Mouse (Mus musculus): ENCODE results near the gene Olfr1281. TPM values are rescaled to one million over a fixed set of nuclear protein-coding genes. Genes with fewer than 3 reads are reported as not detected.

Olfr1281 gene
- polyA plus RNA-seq, 2 experiments = not detected

GRCm38 (mm10) chr2:111335976-111336375 is 9.7 kb downstream of the Olfr1281 start, which contains the start of gene Olfr1282:
Gene Olfr1282, minus strand, starts transcription at chr2:111336076.
- ATAC-seq (ENCODE audit: low FRiP score, low read depth) (no peak), DNase-seq (ENCODE audit: low spot score) (no peak)
- no peaks in the 10 kb centered on the region for H3K9me3 ChIP-seq (ENCODE audit: control insufficient read depth, low read length)
- H3K36me3 ChIP-seq (ENCODE audit: control insufficient read depth, insufficient read depth, low read length) = no peaks in the 10 kb centered on the region
- no peak within 1 kb of the TSS for H3K4me2 ChIP-seq (replicated peaks; ENCODE audit: low read depth, low read length, severe bottlenecking)
- H3K27ac ChIP-seq (replicated peaks; ENCODE audit: low read depth, low read length) = no peak within 1 kb of the TSS
- no peaks in the 10 kb centered on the region for H3K4me1 ChIP-seq (ENCODE audit: control insufficient read depth, insufficient read depth, low read length)
- H3K4me3 ChIP-seq (replicated peaks; ENCODE audit: low read length) = no peak within 1 kb of the TSS
- H3K27me3 ChIP-seq (ENCODE audit: control insufficient read depth, insufficient read depth, low read length) = no peaks in the 10 kb centered on the region
- H3K9ac ChIP-seq (ENCODE audit: low read depth, low read length, severe bottlenecking) = no peak within 1 kb of the TSS
- WGBS = 82% methylated on average over 2 of the region's 2 CpGs
- TF ChIP-seq POLR2A (IDR thresholded peaks at IDR 0.05; ENCODE audit: borderline replicate concordance, extremely low read depth, insufficient read depth, insufficient read length) = no peak

GRCm38 (mm10) chr2:111366490-111366889 is 40.2 kb downstream of the Olfr1281 start, which contains the start of gene Olfr1283:
Gene Olfr1283, plus strand, starts transcription at chr2:111366790.
- no peak for ATAC-seq (ENCODE audit: low FRiP score, low read depth)
- DNase-seq (ENCODE audit: low spot score) = no peak
- Histone ChIP-seq H3K4me2 (replicated peaks; ENCODE audit: low read depth, low read length, severe bottlenecking) (no peak within 1 kb of the TSS), H3K9ac (ENCODE audit: low read depth, low read length, severe bottlenecking) (no peak within 1 kb of the TSS), H3K9me3 (ENCODE audit: control insufficient read depth, low read length) (no peaks in the 10 kb centered on the region), H3K4me3 (replicated peaks; ENCODE audit: low read length) (no peak within 1 kb of the TSS), H3K36me3 (ENCODE audit: control insufficient read depth, insufficient read depth, low read length) (no peaks in the 10 kb centered on the region), H3K27me3 (ENCODE audit: control insufficient read depth, insufficient read depth, low read length) (no peaks in the 10 kb centered on the region), H3K27ac (replicated peaks; ENCODE audit: low read depth, low read length) (no peak within 1 kb of the TSS), H3K4me1 (ENCODE audit: control insufficient read depth, insufficient read depth, low read length) (no peaks in the 10 kb centered on the region)
- TF ChIP-seq POLR2A (IDR thresholded peaks at IDR 0.05; ENCODE audit: borderline replicate concordance, extremely low read depth, insufficient read depth, insufficient read length) = no peak
- WGBS = 72% methylated on average over 2 of the region's 2 CpGs

GRCm38 (mm10) chr2:111375222-111375621 is 48.9 kb downstream of the Olfr1281 start, which contains the start of gene Olfr1284:
Gene Olfr1284, plus strand, starts transcription at chr2:111375522.
- H3K4me3 ChIP-seq (replicated peaks; ENCODE audit: low read length) = no peak within 1 kb of the TSS
- 82% methylated on average over 1 of the region's 1 CpGs for WGBS
- no peaks in the 10 kb centered on the region for H3K27me3 ChIP-seq (ENCODE audit: control insufficient read depth, insufficient read depth, low read length)
- ATAC-seq (ENCODE audit: low FRiP score, low read depth) = no peak
- no peak within 1 kb of the TSS for H3K4me2 ChIP-seq (replicated peaks; ENCODE audit: low read depth, low read length, severe bottlenecking)
- TF ChIP-seq POLR2A (IDR thresholded peaks at IDR 0.05; ENCODE audit: borderline replicate concordance, extremely low read depth, insufficient read depth, insufficient read length) = no peak
- no peak within 1 kb of the TSS for H3K27ac ChIP-seq (replicated peaks; ENCODE audit: low read depth, low read length)
- no peak for DNase-seq (ENCODE audit: low spot score)
- H3K9me3 ChIP-seq (ENCODE audit: control insufficient read depth, low read length) = no peaks in the 10 kb centered on the region
- no peak within 1 kb of the TSS for H3K9ac ChIP-seq (ENCODE audit: low read depth, low read length, severe bottlenecking)
- no peaks in the 10 kb centered on the region for H3K4me1 ChIP-seq (ENCODE audit: control insufficient read depth, insufficient read depth, low read length)
- H3K36me3 ChIP-seq (ENCODE audit: control insufficient read depth, insufficient read depth, low read length) = no peaks in the 10 kb centered on the region

Other genes with a start within 250 kb of the Olfr1281 start
- not detected in 2 replicates for gene Gm13941, start 220.5 kb upstream of the Olfr1281 start, polyA plus RNA-seq (2012; rRNA removed)
- not detected in 2 replicates for gene Gm13941, start 220.5 kb upstream of the Olfr1281 start, polyA plus RNA-seq (2014; fragmentation: Nextera tagmentation; extraction: Ambion mirVana)
- not detected in 2 replicates for gene Gm15130, start 173.6 kb upstream of the Olfr1281 start, polyA plus RNA-seq (2012; rRNA removed)
- not detected in 2 replicates for gene Gm15130, start 173.6 kb upstream of the Olfr1281 start, polyA plus RNA-seq (2014; fragmentation: Nextera tagmentation; extraction: Ambion mirVana)
- not detected in 2 replicates for gene 4930430A15Rik, start 96.9 kb upstream of the Olfr1281 start, polyA plus RNA-seq (2012; rRNA removed)
- gene 4930430A15Rik, start 96.9 kb upstream of the Olfr1281 start, polyA plus RNA-seq (2014; fragmentation: Nextera tagmentation; extraction: Ambion mirVana) = not detected in 2 replicates
- not detected in 2 replicates for gene Olfr1275, start 91.2 kb upstream of the Olfr1281 start, polyA plus RNA-seq (2012; rRNA removed)
- gene Olfr1275, start 91.2 kb upstream of the Olfr1281 start, polyA plus RNA-seq (2014; fragmentation: Nextera tagmentation; extraction: Ambion mirVana) = not detected in 2 replicates
- gene Olfr1276, start 72.0 kb upstream of the Olfr1281 start, polyA plus RNA-seq (2012; rRNA removed) = not detected in 2 replicates
- not detected in 2 replicates for gene Olfr1276, start 72.0 kb upstream of the Olfr1281 start, polyA plus RNA-seq (2014; fragmentation: Nextera tagmentation; extraction: Ambion mirVana)
- gene Olfr1277, start 52.4 kb upstream of the Olfr1281 start, polyA plus RNA-seq (2012; rRNA removed) = not detected in 2 replicates
- not detected in 2 replicates for gene Olfr1277, start 52.4 kb upstream of the Olfr1281 start, polyA plus RNA-seq (2014; fragmentation: Nextera tagmentation; extraction: Ambion mirVana)
- not detected in 2 replicates for gene Olfr1278, start 36.4 kb upstream of the Olfr1281 start, polyA plus RNA-seq (2012; rRNA removed)
- gene Olfr1278, start 36.4 kb upstream of the Olfr1281 start, polyA plus RNA-seq (2014; fragmentation: Nextera tagmentation; extraction: Ambion mirVana) = not detected in 2 replicates
- gene Olfr1279, start 25.9 kb upstream of the Olfr1281 start, polyA plus RNA-seq (2012; rRNA removed) = not detected in 2 replicates
- not detected in 2 replicates for gene Olfr1279, start 25.9 kb upstream of the Olfr1281 start, polyA plus RNA-seq (2014; fragmentation: Nextera tagmentation; extraction: Ambion mirVana)
- not detected in 2 replicates for gene Olfr1280, start 12.5 kb upstream of the Olfr1281 start, polyA plus RNA-seq (2012; rRNA removed)
- gene Olfr1280, start 12.5 kb upstream of the Olfr1281 start, polyA plus RNA-seq (2014; fragmentation: Nextera tagmentation; extraction: Ambion mirVana) = not detected in 2 replicates
- not detected in 2 replicates for gene Olfr1282, start 9.6 kb downstream of the Olfr1281 start, polyA plus RNA-seq (2012; rRNA removed)
- gene Olfr1282, start 9.6 kb downstream of the Olfr1281 start, polyA plus RNA-seq (2014; fragmentation: Nextera tagmentation; extraction: Ambion mirVana) = not detected in 2 replicates
- gene Olfr1283, start 40.3 kb downstream of the Olfr1281 start, polyA plus RNA-seq (2012; rRNA removed) = not detected in 2 replicates
- not detected in 2 replicates for gene Olfr1283, start 40.3 kb downstream of the Olfr1281 start, polyA plus RNA-seq (2014; fragmentation: Nextera tagmentation; extraction: Ambion mirVana)
- gene Olfr1284, start 49.0 kb downstream of the Olfr1281 start, polyA plus RNA-seq (2012; rRNA removed) = not detected in 2 replicates
- gene Olfr1284, start 49.0 kb downstream of the Olfr1281 start, polyA plus RNA-seq (2014; fragmentation: Nextera tagmentation; extraction: Ambion mirVana) = not detected in 2 replicates
- not detected in 2 replicates for gene Olfr1286, start 96.6 kb downstream of the Olfr1281 start, polyA plus RNA-seq (2012; rRNA removed)
- not detected in 2 replicates for gene Olfr1286, start 96.6 kb downstream of the Olfr1281 start, polyA plus RNA-seq (2014; fragmentation: Nextera tagmentation; extraction: Ambion mirVana)
- not detected in 2 replicates for gene Olfr1287, start 122.6 kb downstream of the Olfr1281 start, polyA plus RNA-seq (2012; rRNA removed)
- not detected in 2 replicates for gene Olfr1287, start 122.6 kb downstream of the Olfr1281 start, polyA plus RNA-seq (2014; fragmentation: Nextera tagmentation; extraction: Ambion mirVana)
- gene Olfr1288, start 147.6 kb downstream of the Olfr1281 start, polyA plus RNA-seq (2012; rRNA removed) = not detected in 2 replicates
- gene Olfr1288, start 147.6 kb downstream of the Olfr1281 start, polyA plus RNA-seq (2014; fragmentation: Nextera tagmentation; extraction: Ambion mirVana) = not detected in 2 replicates
- gene Olfr1289, start 154.3 kb downstream of the Olfr1281 start, polyA plus RNA-seq (2012; rRNA removed) = not detected in 2 replicates
- not detected in 2 replicates for gene Olfr1289, start 154.3 kb downstream of the Olfr1281 start, polyA plus RNA-seq (2014; fragmentation: Nextera tagmentation; extraction: Ambion mirVana)
- gene Olfr1290, start 167.3 kb downstream of the Olfr1281 start, polyA plus RNA-seq (2012; rRNA removed) = not detected in 2 replicates
- gene Olfr1290, start 167.3 kb downstream of the Olfr1281 start, polyA plus RNA-seq (2014; fragmentation: Nextera tagmentation; extraction: Ambion mirVana) = not detected in 2 replicates
- not detected in 2 replicates for gene Olfr1291-ps1, start 170.7 kb downstream of the Olfr1281 start, polyA plus RNA-seq (2012; rRNA removed)
- not detected in 2 replicates for gene Olfr1291-ps1, start 170.7 kb downstream of the Olfr1281 start, polyA plus RNA-seq (2014; fragmentation: Nextera tagmentation; extraction: Ambion mirVana)
- not detected in 2 replicates for gene Olfr1293-ps, start 198.7 kb downstream of the Olfr1281 start, polyA plus RNA-seq (2012; rRNA removed)
- gene Olfr1293-ps, start 198.7 kb downstream of the Olfr1281 start, polyA plus RNA-seq (2014; fragmentation: Nextera tagmentation; extraction: Ambion mirVana) = not detected in 2 replicates
- not detected in 2 replicates for gene Olfr1294, start 213.8 kb downstream of the Olfr1281 start, polyA plus RNA-seq (2012; rRNA removed)
- not detected in 2 replicates for gene Olfr1294, start 213.8 kb downstream of the Olfr1281 start, polyA plus RNA-seq (2014; fragmentation: Nextera tagmentation; extraction: Ambion mirVana)
- gene Olfr1295, start 243.2 kb downstream of the Olfr1281 start, polyA plus RNA-seq (2012; rRNA removed) = not detected in 2 replicates
- not detected in 2 replicates for gene Olfr1295, start 243.2 kb downstream of the Olfr1281 start, polyA plus RNA-seq (2014; fragmentation: Nextera tagmentation; extraction: Ambion mirVana)

Measured in limb, embryonic 14.5 days (tissue).